Mouse (Mus musculus): ENCODE measurements around the gene Iars.
"Not testable (repeated sequence)": the region's sequence is repeated elsewhere in the genome, so short reads cannot be mapped to it uniquely, and the experiment has no call there.

Gene Iars

GRCm38 (mm10) chr13:49768048-49768447, 86.1 kb downstream of the Iars start:
- H3K27me3 ChIP-seq (ENCODE audit: control insufficient read depth, insufficient read depth, low read length, poor library complexity, severe bottlenecking) = no peaks in the 10 kb centered on the region
- H3K36me3 ChIP-seq (ENCODE audit: control insufficient read depth, insufficient read depth, low read length, poor library complexity, severe bottlenecking) = no peaks in the 10 kb centered on the region
- no peak for DNase-seq (ENCODE audit: low read depth, low spot score)

GRCm38 (mm10) chr13:49769111-49769510, 87.2 kb downstream of the Iars start:
- DNase-seq (ENCODE audit: low read depth, low spot score) = no peak
- Histone ChIP-seq H3K36me3 (ENCODE audit: control insufficient read depth, insufficient read depth, low read length, poor library complexity, severe bottlenecking) (no peaks in the 10 kb centered on the region), H3K27me3 (ENCODE audit: control insufficient read depth, insufficient read depth, low read length, poor library complexity, severe bottlenecking) (no peaks in the 10 kb centered on the region)

- H3K27me3 ChIP-seq (ENCODE audit: control insufficient read depth, insufficient read depth, low read length, poor library complexity, severe bottlenecking); DNase-seq (ENCODE audit: low read depth, low spot score); H3K36me3 ChIP-seq (ENCODE audit: control insufficient read depth, insufficient read depth, low read length, poor library complexity, severe bottlenecking): not testable (repeated sequence)
Measured at GRCm38 (mm10) chr13:49771536-49771935, 89.6 kb downstream of the Iars start.
